Mouse (Mus musculus) limb, embryonic 12.5 days (tissue): ENCODE results near the gene Cpa1. TPM values are rescaled to one million over a fixed set of nuclear protein-coding genes. Genes with fewer than 3 reads are reported as not detected.

Experiments used
- ATAC-seq: fragments of 200-750 bp; cut with Nextera tagmentation; 2 replicates; pipeline ENCODE4 v1.8.0; 2017; ENCODE audit warnings: low read depth, moderate TSS enrichment; ENCODE audit not compliant: insufficient number of reproducible peaks, insufficient read depth, low FRiP score, low TSS enrichment
- H3K27ac ChIP-seq: fragments of 300-500 bp; sonication (generic); 2 replicates; pipeline ENCODE4 v1.5.1; 2016; ENCODE audit warnings: mild to moderate bottlenecking, moderate library complexity
- H3K27me3 ChIP-seq: fragments of 300-500 bp; sonication (generic); 2 replicates; pipeline ENCODE4 v1.6.1; 2016; ENCODE audit warnings: mild to moderate bottlenecking, moderate library complexity
- H3K36me3 ChIP-seq: fragments of 300-500 bp; sonication (generic); 2 replicates; pipeline ENCODE4 v1.6.1; 2016; ENCODE audit warnings: mild to moderate bottlenecking, moderate library complexity
- H3K4me1 ChIP-seq: fragments of 300-500 bp; sonication (generic); replicated peaks from 2 replicates; pipeline ENCODE4 v1.6.1; 2016
- H3K4me2 ChIP-seq: fragments of 300-500 bp; sonication (generic); 2 replicates; pipeline ENCODE4 v1.6.1; 2016; ENCODE audit warnings: mild to moderate bottlenecking, moderate library complexity
- H3K4me3 ChIP-seq: fragments of 300-500 bp; sonication (generic); replicated peaks from 2 replicates; pipeline ENCODE4 v1.5.1; 2016; ENCODE audit warnings: mild to moderate bottlenecking
- H3K9ac ChIP-seq: fragments of 300-500 bp; sonication (generic); replicated peaks from 2 replicates; pipeline ENCODE4 v1.6.1; 2016; ENCODE audit warnings: mild to moderate bottlenecking, moderate library complexity
- H3K9me3 ChIP-seq: fragments of 300-500 bp; sonication (generic); 2 replicates; pipeline ENCODE4 v1.6.1; 2016; ENCODE audit warnings: mild to moderate bottlenecking, moderate library complexity
- WGBS: fragments of 180-500 bp; shearing (Covaris S2); methylation state at CpG from one replicate; pipeline ENCODE4 v1.1.7; 2016; 5-methylcytosine and 5-hydroxymethylcytosine counted together
- polyA plus RNA-seq: library from polyadenylated mRNA; unstranded; fragments of >200 nt; fragmentation: Nextera tagmentation; extraction: Ambion mirVana; gene quantifications from 2 replicates; pipeline ENCODE4 v1.2.1, GENCODE M21; 2016

Gene Cpa1
- polyA plus RNA-seq, 1 experiment from 2014 or later: 0.40 TPM

GRCm38 (mm10) chr6:30687198-30687597 is 48.2 kb downstream of the Cpa1 start:
- ATAC-seq: no peak
- H3K4me2 ChIP-seq: no peak overlapping the region
- no peak overlapping the region for H3K9ac ChIP-seq
- H3K27ac ChIP-seq: no peak overlapping the region
- H3K4me3 ChIP-seq: no peak overlapping the region
- peaks cover 13% of the 10 kb centered on the region for H3K4me1 ChIP-seq
- H3K27me3 ChIP-seq: no peaks in the 10 kb centered on the region
- WGBS: 90% methylated on average over 7 of the region's 7 CpGs
- H3K36me3 ChIP-seq: no peaks in the 10 kb centered on the region
- H3K9me3 ChIP-seq: no peaks in the 10 kb centered on the region

- Histone ChIP-seq H3K27ac (peak overlapping the region; percentile 96), H3K4me3 (peak overlapping the region; percentile 52), H3K4me2 (peak overlapping the region; percentile 61), H3K36me3 (no peaks in the 10 kb centered on the region), H3K9ac (peak overlapping the region; percentile 63), H3K9me3 (no peaks in the 10 kb centered on the region), H3K27me3 (no peaks in the 10 kb centered on the region), H3K4me1 (peaks cover 18% of the 10 kb centered on the region; the same call in 1 of the 2 replicates)
- WGBS: 71% methylated on average over 5 of the region's 5 CpGs
- ATAC-seq: no peak
These were observed 53.8 kb downstream of the Cpa1 start for GRCm38 (mm10) chr6:30692826-30693225.

GRCm38 (mm10) chr6:30693350-30693991 is 54.5 kb downstream of the Cpa1 start, which contains the start of gene Cep41:
Gene Cep41 (minus strand): TSS chr6:30693749.
- Histone ChIP-seq H3K9ac (peak within 1 kb of the TSS; percentile 63), H3K36me3 (no peaks in the 10 kb centered on the region), H3K27me3 (no peaks in the 10 kb centered on the region), H3K4me3 (peak within 1 kb of the TSS; percentile 52), H3K9me3 (no peaks in the 10 kb centered on the region), H3K4me1 (peaks cover 19% of the 10 kb centered on the region; the same call in 1 of the 2 replicates), H3K27ac (peak within 1 kb of the TSS; percentile 96), H3K4me2 (peak within 1 kb of the TSS; percentile 61)
- peak; percentile 96 for ATAC-seq
- under 1% methylated on average over 51 of the region's 52 CpGs for WGBS

GRCm38 (mm10) chr6:30694209-30694608 is 55.2 kb downstream of the Cpa1 start:
- H3K9me3 ChIP-seq: no peaks in the 10 kb centered on the region
- H3K4me3 ChIP-seq: peak overlapping the region; percentile 52
- WGBS: 31% methylated on average over 6 of the region's 6 CpGs
- ATAC-seq: no peak
- H3K27ac ChIP-seq: peak overlapping the region; percentile 96
- peak overlapping the region; percentile 61 for H3K4me2 ChIP-seq
- peaks cover 19% of the 10 kb centered on the region; the same call in 1 of the 2 replicates for H3K4me1 ChIP-seq
- no peaks in the 10 kb centered on the region for H3K27me3 ChIP-seq
- no peak overlapping the region for H3K9ac ChIP-seq
- H3K36me3 ChIP-seq: no peaks in the 10 kb centered on the region

Other genes starting within 250 kb of the Cpa1 start
- 81.7 and 83.3 TPM in 2 replicates for gene Zc3hc1, start 248.2 kb upstream of the Cpa1 start, polyA plus RNA-seq
- 41.8 and 49.8 TPM in 2 replicates for gene Klhdc10, start 237.3 kb upstream of the Cpa1 start, polyA plus RNA-seq
- 36.4 and 39.9 TPM in 2 replicates for gene Tmem209, start 129.4 kb upstream of the Cpa1 start, polyA plus RNA-seq
- 0.50 TPM in 1 of 2 replicates, not detected in the other for gene Ssmem1, start 129.4 kb upstream of the Cpa1 start, polyA plus RNA-seq
- gene Cpa2, start 97.6 kb upstream of the Cpa1 start, polyA plus RNA-seq: 23.7 and 28.1 TPM in 2 replicates
- 1.9 TPM in 2 replicates for gene Cpa4, start 70.8 kb upstream of the Cpa1 start, polyA plus RNA-seq
- gene Cpa5, start 28.2 kb upstream of the Cpa1 start, polyA plus RNA-seq: 0.14 and 0.33 TPM in 2 replicates
- 51.1 and 53.5 TPM in 2 replicates for gene Cep41, start 54.5 kb downstream of the Cpa1 start, polyA plus RNA-seq
- gene Mest, start 84.3 kb downstream of the Cpa1 start, polyA plus RNA-seq: 1,412 and 1,630 TPM in 2 replicates